Mouse (Mus musculus) limb, embryonic 11.5 days (tissue): Measurements from ENCODE around the gene H2al1k. TPM values are rescaled to one million over a fixed set of nuclear protein-coding genes. Genes with fewer than 3 reads are reported as not detected.
"Not testable (repeated sequence)": the region's sequence is repeated elsewhere in the genome, so short reads cannot be mapped to it uniquely, and the experiment has no call there.

Source experiments
- ATAC-seq: fragments of 200-750 bp; cut with Nextera tagmentation; 2 replicates; pipeline ENCODE4 v1.8.0; 2017; ENCODE audit warnings: low read depth; ENCODE audit not compliant: insufficient number of reproducible peaks, low FRiP score, low TSS enrichment
- DNase-seq: peaks from one replicate; pipeline ENCODE4 v3.0.0-alpha.2; 2015; ENCODE audit warnings: low spot score
- H3K27ac ChIP-seq: fragments of 300-500 bp; sonication (generic); replicated peaks from 2 replicates; pipeline ENCODE4 v1.5.1; 2014; ENCODE audit warnings: low read depth, mild to moderate bottlenecking, low read length
- H3K27me3 ChIP-seq: fragments of 300-500 bp; sonication (generic); 2 replicates; pipeline ENCODE4 v1.6.1; 2014; ENCODE audit warnings: mild to moderate bottlenecking, low read length, mixed read lengths; ENCODE audit not compliant: control insufficient read depth, insufficient read depth
- H3K36me3 ChIP-seq: fragments of 300-500 bp; sonication (generic); 2 replicates; pipeline ENCODE4 v1.6.1; 2014; ENCODE audit warnings: mild to moderate bottlenecking, low read length, moderate library complexity, mixed read lengths; ENCODE audit not compliant: control insufficient read depth, insufficient read depth
- H3K4me1 ChIP-seq: fragments of 300-500 bp; sonication (generic); 2 replicates; pipeline ENCODE4 v1.6.1; 2014; ENCODE audit warnings: low read length, mixed read lengths; ENCODE audit not compliant: control insufficient read depth, insufficient read depth
- H3K4me2 ChIP-seq: fragments of 300-500 bp; sonication (generic); 2 replicates; pipeline ENCODE4 v1.6.1; 2014; ENCODE audit warnings: low read depth, mild to moderate bottlenecking, moderate library complexity; ENCODE audit not compliant: severe bottlenecking
- H3K4me3 ChIP-seq: fragments of 300-500 bp; sonication (generic); 2 replicates; pipeline ENCODE4 v1.5.1; 2014; ENCODE audit warnings: low read depth, low read length
- H3K9ac ChIP-seq: fragments of 300-500 bp; sonication (generic); 2 replicates; pipeline ENCODE4 v1.6.1; 2014; ENCODE audit warnings: mild to moderate bottlenecking, low read length
- H3K9me3 ChIP-seq: fragments of 300-500 bp; sonication (generic); 2 replicates; pipeline ENCODE4 v1.6.1; 2016; ENCODE audit warnings: low read length; ENCODE audit not compliant: control insufficient read depth
- polyA plus RNA-seq: library from polyadenylated mRNA; unstranded; fragments of >200 nt; fragmentation: Nextera tagmentation; extraction: Ambion mirVana; gene quantifications from 2 replicates; pipeline ENCODE4 v1.2.1, GENCODE M21; 2014

The H2al1k gene
- polyA plus RNA-seq, 1 experiment from 2014 or later: not detected

DNA sequence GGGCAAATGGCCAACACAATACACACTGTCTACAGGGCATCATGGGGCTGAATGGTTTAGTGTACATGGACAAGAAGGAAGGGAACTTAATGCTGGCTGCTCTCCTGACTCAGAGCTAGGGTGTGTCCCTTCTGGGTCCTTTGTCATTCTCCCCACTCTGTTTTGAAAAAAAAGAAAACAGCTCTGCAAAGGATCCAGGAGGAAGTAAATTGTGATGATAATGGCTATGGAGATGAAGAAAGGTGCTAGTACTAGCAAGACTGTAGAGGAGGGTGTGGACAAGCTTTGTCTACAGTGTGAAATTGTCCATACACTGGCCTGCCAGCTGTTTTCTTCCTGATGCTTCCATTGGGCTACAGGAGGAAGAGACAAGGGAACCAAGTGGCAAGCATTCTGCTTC lies 25.5 kb downstream of the H2al1k start:
- DNase-seq: not testable (repeated sequence)

More for the DNA sequence above, 25.5 kb downstream of the H2al1k start:
- not testable (repeated sequence) for H3K9me3 ChIP-seq, H3K27me3 ChIP-seq, H3K36me3 ChIP-seq, H3K4me1 ChIP-seq, H3K9ac ChIP-seq, H3K4me3 ChIP-seq, ATAC-seq, H3K27ac ChIP-seq, H3K4me2 ChIP-seq

Other genes with a start within 250 kb of the H2al1k start
- not detected in 2 replicates for gene 4930402K13Rik, start 246.1 kb upstream of the H2al1k start, polyA plus RNA-seq
- 0.17 and 0.21 TPM in 2 replicates for gene Lancl3, start 150.7 kb upstream of the H2al1k start, polyA plus RNA-seq
- 0.17 TPM in 1 of 2 replicates, not detected in the other for gene Gm14862, start 93.7 kb upstream of the H2al1k start, polyA plus RNA-seq
- 1.8 and 2.1 TPM in 2 replicates for gene Xk, start 77.9 kb upstream of the H2al1k start, polyA plus RNA-seq
- gene H2al1m, start 66.9 kb upstream of the H2al1k start, polyA plus RNA-seq: not detected in 2 replicates
- gene Cybb, start 137.1 kb downstream of the H2al1k start, polyA plus RNA-seq: 0.50 and 0.91 TPM in 2 replicates
- gene H2al1o, start 221.8 kb downstream of the H2al1k start, polyA plus RNA-seq: not detected in 2 replicates